Mouse (Mus musculus): Measurements from ENCODE around the gene Rpp40. TPM values are rescaled to one million over a fixed set of nuclear protein-coding genes. Genes with fewer than 3 reads are reported as not detected.

Gene Rpp40
- total RNA-seq, 2 experiments from 2014 or later = 3.2 to 7.1 TPM

DNA sequence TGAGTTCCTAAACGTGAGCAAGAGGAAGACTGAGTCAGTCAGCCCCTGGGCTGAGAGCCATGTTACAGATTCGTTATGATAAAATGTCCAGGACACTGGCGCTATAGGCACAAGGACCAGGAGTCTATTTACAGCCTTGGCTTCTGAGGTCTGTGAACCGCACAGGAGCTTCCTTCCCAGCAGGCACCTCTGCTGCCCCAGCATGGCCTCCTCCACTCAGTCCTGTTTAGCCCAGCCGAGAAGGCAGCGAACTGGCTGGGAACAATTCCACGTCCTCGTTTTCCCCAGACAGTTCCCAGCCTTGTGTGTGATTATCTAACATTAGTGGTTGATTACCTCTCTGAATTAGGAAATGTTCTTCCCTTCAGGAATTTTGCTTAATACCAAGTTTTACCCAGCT lies 45.2 kb downstream of the Rpp40 start:
- no peak for DNase-seq (ENCODE audit: low spot score in 2 of 2)
- intact Hi-C loops (cut with DNase I) = no loop called here

DNA sequence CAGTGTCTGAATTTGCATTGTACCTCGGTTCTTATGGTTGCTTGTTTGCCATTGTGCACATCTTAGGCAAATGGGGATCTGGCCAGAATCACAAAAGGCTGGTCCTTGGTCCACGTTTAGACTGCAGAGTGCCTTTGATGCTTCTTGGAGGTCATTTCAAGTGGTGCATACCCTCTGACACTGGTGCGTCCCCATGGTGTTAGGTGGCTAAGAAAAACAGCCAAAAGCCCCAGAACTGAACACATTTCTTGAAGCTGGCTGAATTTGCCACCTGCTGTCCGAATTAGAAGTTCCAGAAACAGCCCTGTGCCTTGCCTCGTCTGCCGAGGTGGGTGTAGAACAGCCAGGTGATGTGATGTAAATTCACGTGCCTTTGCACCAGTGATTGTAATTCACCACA lies 48.7 kb downstream of the Rpp40 start:
- intact Hi-C loops (cut with DNase I) = no loop called here
- no peak for DNase-seq (ENCODE audit: low spot score in 2 of 2)

- intact Hi-C loops (cut with DNase I) = no loop called here
Measured at GRCm38 (mm10) chr13:35852851-35853575, 53.1 kb downstream of the Rpp40 start.

DNA sequence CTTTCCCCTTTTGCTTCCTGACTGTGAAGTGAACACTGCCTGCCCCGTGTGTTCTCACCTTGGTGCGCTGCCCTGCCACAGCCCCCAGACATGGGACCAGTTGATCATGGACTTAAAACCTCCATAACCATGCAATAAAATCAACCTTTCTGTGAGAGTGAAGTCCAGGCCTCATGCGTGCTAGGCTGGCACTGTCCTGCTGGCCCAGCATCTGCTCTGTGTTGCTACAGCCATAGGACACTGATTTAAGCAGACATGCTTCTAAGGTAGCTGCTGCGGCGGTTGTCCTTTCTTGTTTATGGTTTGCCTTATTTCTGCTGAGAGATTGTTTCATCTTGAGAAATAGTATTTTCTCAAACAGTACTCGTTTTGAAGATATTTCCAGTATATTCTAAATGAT lies 54.6 kb downstream of the Rpp40 start:
- intact Hi-C loops (cut with DNase I) = no loop called here
- DNase-seq (ENCODE audit: low spot score in 2 of 2) = no peak

More at GRCm38 (mm10) chr13:35852851-35853575, 53.1 kb downstream of the Rpp40 start:
- DNase-seq (ENCODE audit: low spot score in 2 of 2) = no peak

DNA sequence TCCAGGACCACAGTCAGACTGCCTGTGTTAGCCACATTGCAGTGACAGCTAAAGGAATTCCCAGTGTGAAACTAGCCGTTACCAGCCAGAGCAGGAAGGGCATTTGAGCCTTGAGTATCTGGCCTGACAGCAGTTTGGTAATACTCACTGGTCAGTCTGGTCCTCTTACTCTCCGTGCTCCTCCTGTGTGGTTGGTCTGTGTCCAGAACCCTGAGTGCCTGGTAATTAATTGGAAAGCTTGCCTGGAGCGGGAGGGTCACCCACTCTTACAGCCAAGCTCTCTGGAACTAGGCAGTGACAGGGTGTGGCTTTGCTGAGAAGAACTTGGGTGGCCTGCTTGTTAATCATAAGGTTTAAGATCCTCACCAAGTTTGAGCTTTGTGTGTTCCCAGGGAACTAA lies 57.5 kb downstream of the Rpp40 start:
- intact Hi-C loops (cut with DNase I) = no loop called here
- DNase-seq (ENCODE audit: low spot score in 2 of 2) = no peak

- DNase-seq (ENCODE audit: low spot score in 2 of 2) = no peak
- intact Hi-C loops (cut with DNase I) = no loop called here
Measured at GRCm38 (mm10) chr13:35845306-35845705, 60.9 kb downstream of the Rpp40 start.

Other genes with a start within 250 kb of the Rpp40 start
- gene Cdyl, start 246.5 kb downstream of the Rpp40 start, total RNA-seq (2021) = 10 to 100 TPM; 15.0 to 18.4 TPM
- gene Ppp1r3g, start 52.5 kb upstream of the Rpp40 start, total RNA-seq (2021) = 10 to 100 TPM; 11.0 to 17.4 TPM
- gene Fars2, start 211.1 kb upstream of the Rpp40 start, total RNA-seq (2021) = 10 to 100 TPM; 36.5 to 37.8 TPM
- gene Lyrm4, start 211.2 kb upstream of the Rpp40 start, total RNA-seq (2021) = 10 to 100 TPM; 22.5 to 23.2 TPM

Data from left cerebral cortex, postnatal 14 days (tissue).